Mouse (Mus musculus) kidney, adult 2 months (tissue): ENCODE measurements at regions not wholly inside any gene's neighbourhood (a gene's known extent, or its start where the extent isn't known, plus 50 kb on each side); places are given as distances from the start of the nearest gene placed in this dataset.

Experiments
- CTCF ChIP-seq: fragments of 200-500 bp; conservative IDR thresholded peaks from 2 replicates; pipeline ENCODE4 v1.5.1; 2011; ENCODE audit warnings: low read depth, mild to moderate bottlenecking, control low read depth, low read length, moderate library complexity, mixed read lengths; ENCODE audit not compliant: insufficient read depth, insufficient read length
- POLR2A ChIP-seq: fragments of 200-500 bp; IDR thresholded peaks from one replicate; pipeline ENCODE4 v1.6.1; 2011; ENCODE audit warnings: low read depth, low read length, control low read depth

DNA sequence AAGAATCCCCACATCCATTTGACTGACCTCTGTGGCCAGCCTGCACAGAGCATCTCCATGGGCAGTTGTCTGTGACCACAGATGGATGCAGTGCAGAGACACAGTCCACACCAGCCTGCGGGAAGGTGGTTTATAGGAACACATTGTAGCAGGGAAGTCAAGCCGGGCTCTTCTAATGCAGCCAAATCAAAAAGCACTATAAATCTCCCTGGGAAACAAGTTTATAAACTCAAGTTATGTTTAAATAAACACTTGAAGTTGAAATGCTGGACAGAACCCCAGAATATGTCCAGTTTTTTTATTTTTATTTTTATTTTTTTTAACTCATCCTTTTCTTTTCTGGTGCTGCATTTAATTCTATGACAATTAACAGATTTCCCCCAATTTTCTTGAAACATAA lies 182.1 kb upstream of the Gm765 start:
- TF ChIP-seq POLR2A (no peak), CTCF (no peak)
